Mouse (Mus musculus) Patski (cell line): ENCODE measurements at regions not wholly inside any gene's neighbourhood (a gene's known extent, or its start where the extent isn't known, plus 50 kb on each side); places are given as distances from the start of the nearest gene placed in this dataset.

ENCODE experiments used
- ATAC-seq: fragments of 100-300 bp; one replicate; pipeline ENCODE4 v1.8.0; 2021
- CTCF ChIA-PET: fragments of 350-600 bp; sonication (Branson Sonifier 250); formaldehyde crosslinking; loops from one replicate; lab custom pipeline; 2022; ENCODE audit warnings: inconsistent platforms; lab: Charles Lee
- POLR2A ChIA-PET: fragments of 350-600 bp; sonication (Branson Sonifier 250); formaldehyde crosslinking; loops from one replicate; lab custom pipeline; 2022; ENCODE audit warnings: antibody characterized with exemption, inconsistent platforms; lab: Charles Lee
- DNase-seq: peaks from one replicate; pipeline ENCODE4 v3.0.0-alpha.2; 2011; ENCODE audit warnings: low read depth, low spot score
- H3K27me3 ChIP-seq: fragments of 371-371 bp; one replicate; pipeline ENCODE4 v1.5.1; 2021
- CTCF ChIP-seq: fragments of 100-300 bp; IDR thresholded peaks from one replicate; pipeline ENCODE4 v1.5.1; 2021
- in situ Hi-C: fragments of 300-500 bp; cut with MboI; formaldehyde crosslinking; loops from 3 replicates; pipeline ENCODE4 v1.11.1; 2018; ENCODE audit warnings: low pct_unique_long_range_greater_than_20kb, mixed read lengths

DNA sequence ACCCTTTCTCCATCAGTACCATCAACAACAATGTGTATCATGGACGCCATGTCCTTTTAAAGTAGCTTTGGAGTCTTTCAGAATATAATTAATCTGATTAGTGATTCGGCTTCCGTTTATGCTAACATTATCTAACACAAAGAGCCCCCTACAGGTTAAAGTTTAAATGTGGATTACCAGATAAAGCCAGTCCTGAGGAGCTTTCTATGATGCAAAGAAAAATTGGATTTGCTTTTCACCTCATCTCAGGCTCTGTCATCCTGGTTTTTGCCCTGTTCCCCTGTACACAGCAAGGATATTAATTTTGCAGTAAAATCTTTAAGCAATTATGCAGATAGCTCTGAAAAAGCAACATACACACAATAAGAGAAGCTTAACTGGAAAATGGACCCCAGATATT is 412.7 kb upstream of the Tbc1d2b start:
- H3K27me3 ChIP-seq = no peaks in the 10 kb centered on the region
- ChIA-PET CTCF (interaction anchor here (1.0 kb wide), 1 partner anchor 478 kb away, joined by 3 read pairs; no protein-coding TSS in a partner anchor), POLR2A (no interaction called here)
- ATAC-seq (no peak), DNase-seq (no peak)
- TF ChIP-seq CTCF = no peak
- in situ Hi-C loops = loop anchor here (10.0 kb wide), 1 partner anchor 479 kb away; no protein-coding TSS in a partner anchor

GRCm38 (mm10) chr9:90690066-90690465 is 419.5 kb upstream of the Tbc1d2b start:
- ChIA-PET CTCF (no interaction called here), POLR2A (no interaction called here)
- no peak for TF ChIP-seq CTCF
- peaks cover 27% of the 10 kb centered on the region for H3K27me3 ChIP-seq
- DNase-seq (no peak), ATAC-seq (no peak)
- in situ Hi-C loops = no loop called here

DNA sequence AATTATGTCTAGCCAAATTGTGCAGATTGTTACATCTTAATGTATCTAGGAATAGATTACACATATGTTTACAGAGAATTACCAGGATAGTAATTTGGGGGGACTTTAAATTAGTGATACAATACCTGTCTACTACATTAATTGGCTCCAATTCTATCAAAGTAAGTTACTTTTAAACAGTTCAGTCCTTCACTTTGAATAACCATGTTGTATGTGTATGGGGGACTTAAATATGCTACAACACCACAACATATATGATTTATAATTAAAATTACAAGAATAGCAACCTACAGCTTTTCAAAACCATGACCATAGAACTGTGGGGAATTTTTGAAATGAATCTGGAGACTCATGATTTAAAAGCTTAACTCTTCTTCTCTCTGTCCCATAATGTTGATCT is 420.5 kb upstream of the Tbc1d2b start:
- POLR2A ChIA-PET = interaction anchor here (0.7 kb wide), 1 partner anchor 28 kb away, joined by 3 read pairs; no protein-coding TSS in a partner anchor
- TF ChIP-seq CTCF = no peak
- in situ Hi-C loops = no loop called here
- CTCF ChIA-PET = no interaction called here
- DNase-seq (no peak), ATAC-seq (no peak)
- H3K27me3 ChIP-seq = peaks cover 34% of the 10 kb centered on the region

- ATAC-seq (no peak), DNase-seq (no peak)
- ChIA-PET POLR2A (no interaction called here), CTCF (no interaction called here)
- in situ Hi-C loops = no loop called here
- peaks cover 34% of the 10 kb centered on the region for H3K27me3 ChIP-seq
- TF ChIP-seq CTCF = no peak
Observed at GRCm38 (mm10) chr9:90691676-90692661, 421.4 kb upstream of the Tbc1d2b start.

GRCm38 (mm10) chr9:90693031-90693671 is 422.5 kb upstream of the Tbc1d2b start:
- in situ Hi-C loops = no loop called here
- POLR2A ChIA-PET = no interaction called here
- CTCF ChIA-PET = no interaction called here
- TF ChIP-seq CTCF = no peak
- DNase-seq (no peak), ATAC-seq (no peak)
- H3K27me3 ChIP-seq = peaks cover 38% of the 10 kb centered on the region

- DNase-seq = no peak
- H3K27me3 ChIP-seq = peaks cover 36% of the 10 kb centered on the region
- TF ChIP-seq CTCF = no peak
- ATAC-seq = no peak
- ChIA-PET CTCF (no interaction called here), POLR2A (no interaction called here)
- in situ Hi-C loops = no loop called here
Observed at GRCm38 (mm10) chr9:90694051-90694645, 423.5 kb upstream of the Tbc1d2b start.

GRCm38 (mm10) chr9:90695693-90696092 is 425.1 kb upstream of the Tbc1d2b start:
- DNase-seq (no peak), ATAC-seq (no peak)
- POLR2A ChIA-PET = no interaction called here
- in situ Hi-C loops = no loop called here
- H3K27me3 ChIP-seq = peaks cover 24% of the 10 kb centered on the region
- no peak for TF ChIP-seq CTCF
- CTCF ChIA-PET = no interaction called here

GRCm38 (mm10) chr9:90697279-90698000 is 426.8 kb upstream of the Tbc1d2b start:
- DNase-seq (no peak), ATAC-seq (no peak)
- ChIA-PET POLR2A (interaction anchor here (0.6 kb wide), 1 partner anchor 95 kb away, joined by 3 read pairs; no protein-coding TSS in a partner anchor), CTCF (interaction anchor here (1.6 kb wide), 1 partner anchor 10 kb away, joined by 4 read pairs; no protein-coding TSS in a partner anchor)
- no peak for TF ChIP-seq CTCF
- in situ Hi-C loops = no loop called here
- H3K27me3 ChIP-seq = peaks cover 21% of the 10 kb centered on the region

GRCm38 (mm10) chr9:90698439-90698838 is 427.8 kb upstream of the Tbc1d2b start:
- ChIA-PET POLR2A (no interaction called here), CTCF (interaction anchor here (1.1 to 1.6 kb wide), 2 partner anchors 9 to 10 kb away, joined by 3 to 4 read pairs; no protein-coding TSS in a partner anchor)
- in situ Hi-C loops = no loop called here
- no peak for TF ChIP-seq CTCF
- ATAC-seq (no peak), DNase-seq (no peak)
- H3K27me3 ChIP-seq = peaks cover 29% of the 10 kb centered on the region

- DNase-seq = no peak
- ATAC-seq = no peak
- TF ChIP-seq CTCF = peak; percentile 55
- ChIA-PET POLR2A (no interaction called here), CTCF (interaction anchor here (1.1 to 1.6 kb wide), 3 partner anchors 8 to 12 kb away, joined by 3 to 4 read pairs (median 3); no protein-coding TSS in a partner anchor)
- H3K27me3 ChIP-seq = peaks cover 31% of the 10 kb centered on the region
- in situ Hi-C loops = no loop called here
Observed at GRCm38 (mm10) chr9:90699064-90699463, 428.5 kb upstream of the Tbc1d2b start.
